Mouse (Mus musculus): ENCODE results near the gene Pcf11.

The Pcf11 gene

DNA sequence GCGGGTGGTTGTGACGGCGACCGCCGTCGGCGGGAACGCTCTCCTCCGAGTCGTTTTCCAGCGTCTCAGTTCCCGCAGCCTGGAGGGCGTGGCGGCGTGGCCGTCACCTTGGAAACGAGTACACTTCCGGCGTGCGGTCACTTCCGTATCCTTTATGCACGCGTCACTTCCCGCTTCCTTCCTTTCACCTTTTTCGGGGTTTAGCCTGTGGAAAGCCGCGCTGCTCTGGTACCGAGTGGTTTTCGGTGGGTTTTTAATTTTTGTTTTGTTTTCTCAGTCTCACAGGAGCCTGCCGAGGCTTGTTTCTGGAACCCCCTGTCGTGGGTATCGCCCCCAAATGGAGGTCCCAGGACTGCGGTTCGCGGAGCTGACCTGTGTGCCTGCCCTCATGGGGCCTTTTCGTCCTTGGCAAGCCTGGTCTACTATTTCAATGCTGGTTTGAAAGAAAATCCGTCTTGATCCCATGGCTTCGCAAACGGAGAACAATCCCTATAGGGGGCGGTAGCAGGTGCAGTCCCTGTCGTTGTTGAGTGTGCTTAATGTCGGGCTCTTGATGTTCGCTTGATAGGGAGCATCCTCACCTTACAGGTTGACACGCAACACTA is 32.6 kb downstream of the Pcf11 start, which contains the start of gene Ankrd42:
Ankrd42 (minus strand) TSS at position 122 of the 605 bp plus-strand sequence.
- DNase-seq (ENCODE audit: inconsistent ontology term): peak; percentile 92

DNA sequence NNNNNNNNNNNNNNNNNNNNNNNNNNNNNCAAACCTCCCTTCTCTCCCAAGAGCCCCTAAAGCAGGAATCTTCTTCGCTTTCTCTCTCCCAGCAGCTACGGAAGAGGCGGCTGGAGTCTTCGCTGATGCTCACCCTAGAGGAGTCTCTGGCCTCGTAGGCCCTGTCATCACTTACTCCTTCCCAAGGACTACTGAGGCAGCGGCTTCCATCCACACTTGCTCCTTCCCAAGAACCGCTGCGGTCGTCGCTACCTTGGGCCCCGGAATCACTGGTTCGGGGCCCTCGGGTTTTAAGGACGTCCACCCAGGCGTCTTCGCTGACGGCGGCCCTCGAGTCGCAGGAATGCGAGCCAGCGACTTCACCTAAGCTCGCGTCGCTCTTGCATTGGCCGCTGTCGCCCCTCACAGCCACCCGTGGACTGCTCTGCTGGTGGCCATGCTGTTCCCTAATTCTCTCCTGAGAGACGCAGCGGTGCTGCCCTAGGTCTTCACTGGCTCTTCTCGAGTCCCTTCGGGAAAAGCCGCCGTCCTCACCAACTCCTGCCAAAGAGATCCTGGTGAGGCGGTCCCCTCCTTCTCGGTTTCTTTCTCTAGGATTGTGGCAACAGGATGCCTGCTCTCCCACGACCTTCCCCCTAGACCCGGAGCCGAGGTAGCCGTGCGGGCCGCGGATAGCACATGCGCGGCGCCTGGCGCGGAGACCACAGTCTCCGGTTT is 33.3 kb downstream of the Pcf11 start:
- DNase-seq (ENCODE audit: inconsistent ontology term): no peak

DNA sequence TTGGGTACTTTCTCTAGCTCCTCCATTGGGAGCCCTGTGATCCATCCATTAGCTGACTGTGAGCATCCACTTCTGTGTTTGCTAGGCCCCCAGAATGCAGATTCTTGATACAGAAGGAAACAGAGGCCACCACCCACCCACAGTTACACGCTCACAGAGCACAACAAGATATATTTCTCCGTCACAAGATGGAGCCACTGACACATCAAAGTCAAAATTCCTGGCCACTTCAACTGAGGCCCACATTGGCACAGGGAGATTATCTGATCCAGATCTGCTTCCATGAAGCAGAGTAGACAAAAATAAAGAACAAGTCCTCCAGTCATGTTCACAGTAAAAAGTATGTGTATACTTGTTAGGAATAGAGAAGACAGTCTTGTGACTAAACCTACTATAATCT is 39.6 kb downstream of the Pcf11 start:
- DNase-seq (ENCODE audit: inconsistent ontology term): peak; percentile 14

DNA sequence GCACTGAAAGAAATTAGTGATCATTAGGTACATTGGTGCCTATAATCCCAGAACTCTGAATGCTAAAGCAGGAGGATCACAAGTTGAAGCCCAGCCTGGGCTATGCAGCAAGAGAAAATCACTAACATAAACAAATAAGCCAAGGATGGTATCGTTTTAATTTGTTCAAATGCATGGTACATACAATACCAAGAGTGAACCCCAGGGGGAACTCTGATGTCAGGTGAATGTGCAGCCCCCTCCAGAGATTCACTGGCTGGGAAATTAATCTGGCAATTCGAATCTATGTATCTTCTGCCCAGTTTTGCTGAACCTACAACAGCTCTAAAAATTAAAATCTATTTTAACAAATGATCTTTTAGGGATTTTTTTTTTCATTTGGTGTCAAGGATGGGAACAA is 45.2 kb downstream of the Pcf11 start:
- DNase-seq (ENCODE audit: inconsistent ontology term): no peak

DNA sequence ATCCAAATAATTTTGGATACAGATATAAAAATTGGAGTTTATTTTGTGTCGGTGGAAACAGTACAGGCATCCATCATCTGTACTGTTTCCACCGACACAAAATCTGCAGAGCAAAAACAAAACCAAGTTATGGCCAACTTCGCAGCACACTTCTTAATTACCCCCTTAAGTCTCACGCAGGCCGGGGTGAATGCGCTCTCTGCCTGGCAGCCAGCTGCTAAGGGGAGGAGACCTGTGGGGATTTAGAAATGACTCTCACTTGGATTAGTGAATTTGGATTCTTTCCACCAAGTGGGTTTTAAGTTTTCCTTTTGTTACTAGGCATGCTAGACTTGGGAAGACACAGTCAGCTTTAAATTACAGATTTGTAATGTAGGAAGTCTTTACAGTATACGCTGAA is 58.9 kb downstream of the Pcf11 start:
- no peak for DNase-seq (ENCODE audit: inconsistent ontology term)

DNA sequence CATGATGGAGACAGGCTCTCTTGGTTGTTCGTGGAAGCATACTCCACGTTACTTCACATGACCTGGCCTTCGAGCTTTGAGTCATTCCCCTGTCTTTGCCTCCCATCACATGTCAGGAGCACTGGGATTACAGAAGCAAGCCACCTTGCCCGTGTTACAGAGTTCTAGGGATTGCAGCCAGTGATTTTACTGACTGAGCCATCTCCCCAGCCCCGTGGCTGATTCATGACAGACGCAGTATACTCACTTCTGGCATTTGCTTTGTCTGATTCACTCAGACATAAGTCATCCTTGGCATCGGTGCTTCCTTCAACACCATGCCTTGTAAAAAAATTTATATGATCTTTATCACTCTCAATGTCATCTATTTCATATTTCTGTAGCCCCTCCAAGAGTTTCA is 64.8 kb downstream of the Pcf11 start:
- no peak for DNase-seq (ENCODE audit: inconsistent ontology term)

Measured in Muller cell, postnatal 12 days (primary cell).